Mouse (Mus musculus) neural tube, postnatal 0 days (tissue): ENCODE results near the gene Mmd. TPM values are rescaled to one million over a fixed set of nuclear protein-coding genes. Genes with fewer than 3 reads are reported as not detected.

Experiments
- polyA plus RNA-seq: library from polyadenylated mRNA; unstranded; fragments of >200 nt; fragmentation: Nextera tagmentation; extraction: Ambion mirVana; gene quantifications from 2 replicates; pipeline ENCODE4 v1.2.1, GENCODE M21; 2015

Mmd gene
- polyA plus RNA-seq: 99.2 and 100 TPM in 2 replicates

GRCm38 (mm10) chr11:90249025-90249650, at the start of gene Mmd:
Gene Mmd (plus strand): TSS chr11:90249456.

Other genes with a start within 250 kb of the Mmd start
- 1.3 and 1.9 TPM in 2 replicates for gene Pctp, start 246.6 kb upstream of the Mmd start, polyA plus RNA-seq
- gene Tmem100, start 219.1 kb upstream of the Mmd start, polyA plus RNA-seq: 55.8 and 58.0 TPM in 2 replicates
- gene Gm45716, start 61.8 kb upstream of the Mmd start, polyA plus RNA-seq: 19.3 and 20.2 TPM in 2 replicates
- 7.3 and 7.9 TPM in 2 replicates for gene Hlf, start 141.4 kb downstream of the Mmd start, polyA plus RNA-seq